Mouse (Mus musculus): ENCODE results near the gene Pilrb1. TPM values are rescaled to one million over a fixed set of nuclear protein-coding genes. Genes with fewer than 3 reads are reported as not detected.
"Not testable (repeated sequence)": the region's sequence is repeated elsewhere in the genome, so short reads cannot be mapped to it uniquely, and the experiment has no call there.

Gene Pilrb1
- total RNA-seq (2021) (1 to 10 TPM; 1.5 TPM), polyA plus RNA-seq (2012; rRNA removed) (0.69 and 1.3 TPM in 2 replicates)
- long read RNA-seq, partial matches to known transcripts = 0 of 1 reads
- long read RNA-seq, other reads (novel, unspliced or antisense) = 0 of 1 reads

- DNase-seq = peak; percentile 22
These were observed at the start of gene Pilrb1 for GRCm38 (mm10) chr5:137857960-137858710. Gene Pilrb1 (minus strand): TSS chr5:137858106.

- no peak for DNase-seq
These were observed 39.9 kb upstream of the Pilrb1 start for GRCm38 (mm10) chr5:137897812-137898211.

- DNase-seq = no peak
These were observed 35.0 kb upstream of the Pilrb1 start for GRCm38 (mm10) chr5:137892954-137893353.

- no peak for DNase-seq
These were observed 29.8 kb upstream of the Pilrb1 start for GRCm38 (mm10) chr5:137887666-137888065.

GRCm38 (mm10) chr5:137885894-137886293 is 28.0 kb upstream of the Pilrb1 start:
- DNase-seq = peak; percentile 52

GRCm38 (mm10) chr5:137883345-137883744 is 25.4 kb upstream of the Pilrb1 start:
- DNase-seq = peak; percentile 43

- no peak for DNase-seq
These were observed 25.0 kb upstream of the Pilrb1 start for GRCm38 (mm10) chr5:137882922-137883321.

GRCm38 (mm10) chr5:137877860-137878259 is 20.0 kb upstream of the Pilrb1 start:
- DNase-seq = peak; percentile 17

- no peak for DNase-seq
These were observed 17.1 kb upstream of the Pilrb1 start for GRCm38 (mm10) chr5:137875054-137875453.

GRCm38 (mm10) chr5:137872381-137872702 is 14.4 kb upstream of the Pilrb1 start:
- DNase-seq = not testable (repeated sequence)

- DNase-seq = not testable (repeated sequence)
These were observed 13.9 kb upstream of the Pilrb1 start, which contains the start of gene Pilrb2 for GRCm38 (mm10) chr5:137871644-137872380. Gene Pilrb2 (minus strand): TSS chr5:137871815.

- not testable (repeated sequence) for DNase-seq
These were observed 10.7 kb upstream of the Pilrb1 start for GRCm38 (mm10) chr5:137868600-137868999.

- DNase-seq = not testable (repeated sequence)
These were observed 6.1 kb upstream of the Pilrb1 start for GRCm38 (mm10) chr5:137864008-137864407.

- DNase-seq = not testable (repeated sequence)
These were observed 1.0 kb downstream of the Pilrb1 start for GRCm38 (mm10) chr5:137856870-137857269.

- DNase-seq = not testable (repeated sequence)
These were observed 3.0 kb downstream of the Pilrb1 start for GRCm38 (mm10) chr5:137854907-137855306.

- not testable (repeated sequence) for DNase-seq
These were observed 7.6 kb downstream of the Pilrb1 start for GRCm38 (mm10) chr5:137850313-137850712.

- not testable (repeated sequence) for DNase-seq
These were observed 20.8 kb downstream of the Pilrb1 start for GRCm38 (mm10) chr5:137837110-137837509.

- no peak for DNase-seq
These were observed 21.3 kb downstream of the Pilrb1 start for GRCm38 (mm10) chr5:137836611-137837010.

GRCm38 (mm10) chr5:137835966-137836520 is 21.9 kb downstream of the Pilrb1 start, which contains the start of gene Pilra:
Gene Pilra (minus strand): TSS chr5:137836281.
- peak; percentile 10 for DNase-seq

GRCm38 (mm10) chr5:137833500-137833899 is 24.4 kb downstream of the Pilrb1 start:
- no peak for DNase-seq

GRCm38 (mm10) chr5:137831506-137831905 is 26.4 kb downstream of the Pilrb1 start:
- DNase-seq = no peak

GRCm38 (mm10) chr5:137831106-137831505 is 26.8 kb downstream of the Pilrb1 start:
- DNase-seq = no peak

- DNase-seq = peak; percentile 7
These were observed 27.7 kb downstream of the Pilrb1 start for GRCm38 (mm10) chr5:137830238-137830637.

Measured in adrenal gland, adult 2 months (tissue).